Mouse (Mus musculus): ENCODE data around the gene Gm13090. TPM values are rescaled to one million over a fixed set of nuclear protein-coding genes. Genes with fewer than 3 reads are reported as not detected.

The Gm13090 gene
- total RNA-seq (2023) = not detected

GRCm38 (mm10) chr4:151089270-151089669 is at the start of gene Gm13090:
Gm13090 (plus strand) TSS chr4:151089570.

DNA sequence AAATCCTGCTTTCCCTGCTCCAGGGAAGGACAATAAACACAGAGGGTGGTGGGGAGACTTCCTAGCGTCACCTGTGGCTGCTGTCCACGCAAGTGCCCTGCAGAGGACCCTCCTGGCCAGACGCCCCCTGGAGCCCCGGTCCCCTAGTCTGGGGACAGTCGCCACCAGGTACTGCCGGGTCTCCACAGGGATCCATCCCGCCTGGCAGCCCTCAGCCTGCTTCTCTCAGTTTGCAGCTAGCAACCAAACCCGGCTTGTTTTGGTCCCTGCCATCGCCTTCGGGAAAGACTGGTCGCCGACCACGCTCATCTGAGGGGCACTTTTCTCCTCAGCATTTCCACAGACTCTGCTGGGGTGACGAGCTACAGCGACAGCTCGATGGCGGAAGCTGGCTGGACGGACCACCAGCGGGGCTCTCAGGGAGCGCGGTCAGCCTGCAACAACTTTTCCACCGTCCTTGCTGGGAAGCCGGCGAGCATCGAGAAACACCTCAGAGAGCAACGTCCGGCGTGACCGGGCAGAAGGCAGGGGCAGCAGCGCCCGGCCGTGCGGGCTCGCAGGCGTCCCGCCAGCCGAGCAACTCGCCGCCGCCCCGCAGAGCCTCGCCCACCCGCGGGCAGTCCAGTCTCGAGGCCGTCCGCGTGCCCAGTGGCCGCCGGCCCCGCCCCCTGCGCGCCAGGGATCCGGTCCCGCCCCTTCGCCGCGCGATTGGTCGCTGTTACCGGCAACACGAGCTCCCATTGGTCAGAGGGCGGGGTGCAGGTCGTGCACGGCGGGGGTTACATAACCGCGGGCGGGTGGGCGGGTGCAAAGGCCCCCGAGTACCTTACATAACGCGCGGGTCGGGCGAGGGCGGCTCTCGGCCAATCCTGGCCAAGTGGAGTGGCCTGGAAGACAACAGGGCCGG is 45.1 kb upstream of the Gm13090 start, which contains the start of gene Per3:
TSS of gene Per3 (minus strand) at position 629 of the 907 bp plus-strand sequence.

DNA sequence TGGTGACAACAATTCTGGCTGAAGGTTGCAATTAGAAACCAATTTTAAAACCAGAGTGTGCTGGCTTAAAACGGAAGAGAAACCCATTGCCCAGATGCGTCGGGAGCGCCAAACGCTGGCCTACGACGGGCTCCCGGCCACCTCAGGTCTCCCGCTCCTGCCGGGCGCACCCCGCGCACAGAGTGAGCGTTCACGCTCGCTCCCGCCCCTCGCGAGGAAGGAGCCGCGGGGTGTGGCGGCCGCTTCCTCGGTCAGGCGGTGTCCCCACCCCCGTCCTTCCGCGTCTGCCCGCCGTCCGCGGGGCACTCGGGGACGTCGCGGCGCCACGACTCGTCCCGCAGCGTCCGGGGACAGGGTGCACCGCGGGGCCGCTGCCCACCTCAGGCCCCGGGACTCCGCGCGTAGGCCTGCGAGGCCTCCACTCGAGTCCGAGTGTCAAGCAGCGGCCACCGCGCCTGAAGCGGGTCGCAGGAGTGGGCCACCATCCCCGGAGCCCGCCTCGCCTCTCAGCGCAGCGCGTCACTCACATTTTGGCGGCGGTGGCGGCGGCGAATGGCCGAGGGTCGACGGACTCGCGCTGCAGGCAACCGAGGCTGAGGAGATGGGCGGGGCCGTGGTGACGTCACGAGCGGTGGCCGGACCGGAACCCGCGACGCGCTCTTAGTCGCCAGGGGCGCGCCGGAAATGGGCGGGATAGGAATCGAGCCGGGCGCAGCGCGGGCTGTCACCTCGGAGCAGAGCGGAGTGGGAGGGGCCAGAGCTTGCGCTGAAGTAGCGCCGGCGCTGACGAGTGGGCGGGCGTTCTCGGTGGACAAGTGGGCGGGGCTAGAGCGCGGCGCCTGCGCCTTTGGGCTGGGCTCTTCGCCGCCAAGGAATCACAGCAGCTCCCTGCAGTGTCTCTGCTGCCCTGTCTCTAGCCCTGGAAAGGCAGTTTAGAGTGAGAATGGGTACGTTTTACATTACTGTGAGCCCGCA is 31.7 kb upstream of the Gm13090 start, which contains the start of gene Vamp3:
TSS of gene Vamp3 (minus strand) at position 617 of the 975 bp plus-strand sequence.

Other genes starting within 250 kb of the Gm13090 start
- gene Errfi1, start 235.7 kb upstream of the Gm13090 start, total RNA-seq (2023) = 10 to 100 TPM; 22.8 to 23.3 TPM
- 100 to 1,000 TPM; 160 to 177 TPM for gene Park7, start 175.1 kb upstream of the Gm13090 start, total RNA-seq (2023)
- 10 to 100 TPM; 13.1 to 23.1 TPM for gene Tnfrsf9, start 175.0 kb upstream of the Gm13090 start, total RNA-seq (2023)
- gene Uts2, start 92.5 kb upstream of the Gm13090 start, total RNA-seq (2023) = not detected
- gene Per3, start 44.9 kb upstream of the Gm13090 start, total RNA-seq (2023) = 1 to 10 TPM; 2.0 to 2.8 TPM
- 10 to 100 TPM; 74.1 to 80.1 TPM for gene Vamp3, start 31.6 kb upstream of the Gm13090 start, total RNA-seq (2023)

Data from T-cell, adult 66 days (primary cell).